Mouse (Mus musculus) thymus, postnatal 36 days (tissue): ENCODE measurements at regions not wholly inside any gene's neighbourhood (a gene's known extent, or its start where the extent isn't known, plus 50 kb on each side); places are given as distances from the start of the nearest gene placed in this dataset.
"Not testable (repeated sequence)": the region's sequence is repeated elsewhere in the genome, so short reads cannot be mapped to it uniquely, and the experiment has no call there.

Experiments used
- DNase-seq, 2 experiments: peaks; one replicate each; pipeline ENCODE4 v3.0.0; 2022; ENCODE audit warnings: mixed read lengths in 2 of 2

DNA sequence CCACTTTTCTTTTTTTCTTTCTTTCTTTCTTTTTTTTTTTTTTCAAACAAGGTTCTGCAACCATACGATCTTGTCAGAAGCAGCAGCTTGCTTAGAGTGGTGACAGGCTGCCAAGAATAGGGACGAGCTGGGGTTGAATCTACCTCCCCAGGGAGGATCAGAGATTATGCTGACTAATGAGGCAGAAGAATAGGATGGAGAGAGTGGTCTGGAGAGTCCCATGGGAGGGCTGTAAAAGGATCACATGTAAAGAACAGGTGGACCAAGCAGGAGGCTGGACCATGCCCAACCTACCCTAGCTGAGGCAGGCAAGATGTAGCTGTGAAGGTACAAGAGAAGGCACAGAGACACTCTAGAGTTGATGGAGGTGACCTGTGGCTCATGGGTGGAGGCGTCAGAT is 274.4 kb upstream of the Trpc7 start:
- DNase-seq = no peak

DNA sequence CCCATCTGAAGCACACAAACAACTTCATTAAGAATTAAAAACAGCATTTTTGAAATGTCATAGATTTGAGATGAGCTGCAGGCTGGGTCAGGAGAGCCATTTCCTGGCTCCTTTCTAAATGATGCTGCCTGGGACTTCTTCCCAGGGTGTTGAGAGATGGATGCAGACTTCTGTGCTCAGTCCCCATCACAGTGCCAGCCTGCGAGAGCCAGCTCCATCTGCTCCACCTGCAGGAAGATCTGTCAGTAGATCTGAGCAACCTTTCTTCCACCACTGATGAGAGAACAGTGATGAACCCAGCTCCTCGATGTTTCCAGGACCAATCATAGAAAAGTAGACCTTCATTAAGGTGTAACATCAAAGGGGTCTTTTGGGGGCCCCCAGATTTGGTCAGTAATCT is 273.8 kb upstream of the Trpc7 start:
- DNase-seq = no peak

DNA sequence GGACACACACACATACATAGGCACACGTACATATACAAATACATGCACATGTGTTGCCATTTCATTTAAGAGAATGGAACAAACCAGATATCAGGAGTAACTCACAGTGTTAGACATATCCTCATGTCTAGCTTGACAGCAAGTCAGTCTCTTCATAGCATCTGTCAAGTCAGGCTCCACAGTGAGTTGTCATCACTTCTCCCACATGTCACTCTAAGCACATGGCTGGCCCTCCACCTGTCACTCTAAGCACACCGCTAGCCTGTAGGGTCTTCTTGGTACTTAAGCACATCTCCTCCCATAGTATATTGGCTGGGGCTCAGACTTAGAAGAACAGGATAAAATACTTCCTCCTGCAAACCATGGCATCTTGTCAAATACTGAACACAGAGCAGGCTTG is 269.6 kb upstream of the Trpc7 start:
- no peak for DNase-seq

DNA sequence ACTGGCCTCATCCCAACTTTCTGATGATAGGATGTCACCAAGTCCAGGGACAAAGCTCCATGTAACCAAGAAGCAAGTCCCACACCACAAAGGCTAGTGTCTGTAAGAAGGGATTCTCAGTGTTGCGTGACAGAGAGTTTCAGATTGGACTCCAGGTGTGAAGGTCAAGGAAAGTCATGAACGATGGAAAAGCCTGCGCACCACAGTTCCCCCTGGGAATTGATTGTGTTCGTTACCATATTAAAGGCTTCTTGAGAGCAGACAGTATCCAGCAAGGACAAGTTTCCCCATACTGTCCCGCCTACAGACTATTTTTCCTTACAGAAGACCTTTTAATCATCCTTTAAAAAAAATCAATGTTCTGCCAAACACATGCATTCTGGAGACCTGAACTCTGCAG is 257.0 kb upstream of the Trpc7 start:
- DNase-seq = no peak

DNA sequence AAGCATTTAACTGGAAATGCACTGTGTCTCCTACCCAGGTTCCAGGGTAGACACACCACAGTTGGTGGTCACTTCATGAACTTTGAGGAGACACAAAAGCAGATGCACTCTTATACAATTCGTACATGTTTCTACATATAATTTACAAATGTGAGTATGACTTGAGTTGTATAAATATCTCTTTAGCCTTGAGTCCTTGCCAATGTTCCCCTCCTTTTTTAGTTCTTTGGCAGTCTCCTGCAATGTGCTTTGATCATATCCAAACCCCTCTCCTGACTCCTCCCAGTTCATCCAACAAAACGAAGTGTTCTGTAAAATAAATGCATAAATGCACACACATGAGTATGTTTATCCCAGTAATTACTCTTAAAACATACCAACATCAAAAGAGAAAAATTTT is 251.8 kb upstream of the Trpc7 start:
- DNase-seq = no peak

DNA sequence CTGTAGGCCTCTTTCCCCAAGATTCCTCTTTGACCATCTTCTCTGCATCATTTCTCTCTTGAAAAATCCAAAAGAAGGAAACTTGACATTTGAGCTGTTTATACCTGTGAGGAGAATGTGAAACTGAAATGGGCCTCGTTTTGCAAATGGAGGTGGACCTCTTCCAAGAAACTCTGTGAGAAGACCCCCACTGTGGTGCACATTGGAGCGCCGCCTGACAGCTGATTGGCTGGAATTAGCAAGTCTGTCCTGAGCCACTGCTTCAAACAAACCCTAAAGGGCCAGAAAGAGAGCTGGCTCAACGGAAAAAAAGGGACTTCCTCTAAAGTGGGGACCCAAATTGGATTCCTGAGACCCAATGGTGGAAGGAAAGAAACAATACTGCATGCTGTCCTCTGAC is 250.9 kb upstream of the Trpc7 start:
- DNase-seq = no peak

DNA sequence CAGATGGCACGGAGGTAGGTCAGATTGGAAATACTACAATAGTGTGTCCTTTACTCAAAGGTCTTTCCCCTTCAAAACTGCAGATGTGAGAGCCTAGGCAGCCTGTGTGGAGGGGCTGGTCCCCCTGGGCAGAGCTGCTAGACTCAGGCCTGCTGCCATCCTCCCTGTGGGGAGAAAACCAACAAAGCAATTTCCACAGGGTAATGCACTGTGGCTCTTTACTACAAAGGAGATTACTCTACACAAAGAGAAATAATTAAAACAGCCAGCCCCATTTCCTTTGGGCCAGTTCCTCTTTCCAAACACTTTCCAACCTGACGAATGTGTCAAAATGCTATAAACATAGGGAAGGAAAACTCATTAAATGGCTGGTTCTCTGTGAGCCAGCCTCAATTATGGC is 250.0 kb upstream of the Trpc7 start:
- no peak for DNase-seq

DNA sequence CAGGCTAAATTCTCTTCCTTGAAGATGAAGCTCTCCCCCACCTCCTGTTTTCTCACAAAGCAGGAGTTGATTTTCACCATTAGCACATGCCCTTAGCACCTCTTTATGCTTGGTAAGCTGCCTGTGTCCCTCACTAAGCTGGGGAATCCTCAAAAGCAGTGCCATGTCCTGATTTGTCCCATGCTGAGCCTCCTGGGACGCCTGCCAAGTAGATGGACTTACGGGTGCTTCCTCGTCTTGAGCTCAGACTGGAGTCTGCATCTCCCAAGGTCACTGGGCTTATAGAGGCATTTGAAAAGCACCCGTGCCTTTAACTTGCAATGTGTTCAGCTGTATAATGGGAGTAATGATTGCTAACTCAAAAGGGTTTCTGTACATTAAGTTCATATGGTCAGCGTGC is 247.1 kb upstream of the Trpc7 start:
- DNase-seq = no peak

DNA sequence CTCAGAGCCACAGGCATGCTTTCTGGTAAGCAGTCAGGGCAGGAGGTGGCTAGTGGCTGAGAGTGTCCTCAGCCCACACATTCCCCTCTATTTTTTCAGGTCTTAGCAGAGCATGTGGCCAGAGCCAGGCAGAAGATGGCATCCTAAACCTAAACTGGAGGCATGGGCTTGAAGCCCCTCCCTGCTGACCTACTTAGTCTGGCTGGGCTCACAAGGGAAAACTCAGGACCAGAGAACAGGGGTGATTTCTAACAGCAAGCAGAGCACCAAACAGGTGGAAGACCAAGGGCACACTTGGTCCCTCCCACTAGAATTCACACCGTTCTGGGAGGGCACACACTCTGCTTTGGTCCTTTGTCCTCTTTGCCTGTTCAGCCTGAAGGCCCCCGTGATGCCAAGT is 246.6 kb upstream of the Trpc7 start:
- no peak for DNase-seq

DNA sequence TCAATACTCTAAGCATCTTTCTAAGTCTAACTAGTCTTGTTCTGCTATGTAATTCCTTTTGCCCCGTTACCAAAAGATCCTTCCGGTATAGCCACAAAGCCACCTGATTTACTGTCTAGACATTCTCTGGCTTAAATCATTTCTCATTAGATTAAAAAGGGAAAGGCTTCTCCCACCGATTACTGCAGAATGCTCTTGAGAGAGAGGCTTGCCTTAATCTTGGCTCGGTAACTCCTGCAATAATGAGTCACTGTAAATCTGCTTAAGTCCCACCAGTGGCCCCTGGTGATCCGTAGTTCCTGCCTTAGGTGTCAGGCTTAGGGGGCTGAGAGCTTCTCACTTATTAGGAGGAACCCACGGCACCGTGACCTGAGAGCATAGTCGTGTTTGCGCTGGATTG is 220.1 kb upstream of the Trpc7 start:
- DNase-seq = no peak

DNA sequence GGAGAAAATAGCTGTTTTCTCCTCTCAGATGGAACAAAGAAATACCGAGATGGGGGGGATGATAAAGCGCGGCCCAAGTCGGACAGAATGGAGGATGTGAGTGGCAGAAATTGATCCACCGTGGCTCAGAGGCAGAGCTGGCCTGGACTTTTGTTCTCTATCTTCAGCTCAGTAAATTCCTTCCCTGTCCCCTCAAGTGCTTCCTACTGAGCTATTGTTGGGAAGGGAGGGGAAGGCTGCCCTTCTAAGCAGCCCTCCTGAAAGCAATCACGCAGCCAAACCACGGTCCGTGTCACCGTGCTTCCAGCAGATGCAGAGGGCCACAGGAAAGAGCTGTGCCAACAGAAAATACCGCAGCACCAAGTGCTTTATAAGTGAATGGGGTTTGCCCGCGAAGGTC is 212.2 kb upstream of the Trpc7 start:
- no peak for DNase-seq

DNA sequence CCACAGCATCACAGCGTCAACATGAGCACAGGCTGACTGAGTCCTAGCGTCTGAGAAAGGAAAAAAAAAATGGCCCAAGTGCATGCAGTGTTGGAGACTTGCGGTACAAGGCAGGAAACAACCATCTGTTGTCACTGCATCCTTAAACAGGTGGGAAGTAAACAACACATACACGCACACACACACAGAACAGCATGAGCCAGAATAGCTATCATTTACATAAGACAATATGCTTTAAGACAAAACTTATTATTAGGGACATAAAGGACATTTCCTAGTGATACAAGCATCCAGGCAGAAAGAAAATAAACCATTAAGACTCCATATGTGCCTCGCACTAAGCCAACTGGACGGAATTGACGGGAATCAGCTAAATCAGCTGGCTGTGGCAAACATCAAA is 203.8 kb upstream of the Trpc7 start:
- DNase-seq = no peak

DNA sequence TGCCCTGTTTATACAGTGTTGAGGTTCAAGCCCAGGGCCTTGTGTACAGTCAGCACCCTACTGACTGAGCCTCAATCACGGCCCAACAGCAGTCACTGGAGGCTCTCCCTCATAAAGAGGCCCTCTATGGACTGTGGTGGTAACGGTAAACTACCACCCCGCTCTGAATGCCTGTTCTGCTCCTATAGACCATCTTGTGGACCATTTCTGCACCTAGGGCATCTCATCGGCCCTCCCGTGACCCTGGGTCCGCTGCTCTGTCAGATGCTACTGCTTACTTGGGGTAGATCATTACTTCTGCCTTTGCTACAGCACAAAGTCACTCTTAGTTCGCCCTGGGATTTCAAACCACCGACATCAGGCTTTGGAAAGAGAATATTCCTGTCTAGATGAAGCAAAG is 196.1 kb upstream of the Trpc7 start:
- no peak for DNase-seq

DNA sequence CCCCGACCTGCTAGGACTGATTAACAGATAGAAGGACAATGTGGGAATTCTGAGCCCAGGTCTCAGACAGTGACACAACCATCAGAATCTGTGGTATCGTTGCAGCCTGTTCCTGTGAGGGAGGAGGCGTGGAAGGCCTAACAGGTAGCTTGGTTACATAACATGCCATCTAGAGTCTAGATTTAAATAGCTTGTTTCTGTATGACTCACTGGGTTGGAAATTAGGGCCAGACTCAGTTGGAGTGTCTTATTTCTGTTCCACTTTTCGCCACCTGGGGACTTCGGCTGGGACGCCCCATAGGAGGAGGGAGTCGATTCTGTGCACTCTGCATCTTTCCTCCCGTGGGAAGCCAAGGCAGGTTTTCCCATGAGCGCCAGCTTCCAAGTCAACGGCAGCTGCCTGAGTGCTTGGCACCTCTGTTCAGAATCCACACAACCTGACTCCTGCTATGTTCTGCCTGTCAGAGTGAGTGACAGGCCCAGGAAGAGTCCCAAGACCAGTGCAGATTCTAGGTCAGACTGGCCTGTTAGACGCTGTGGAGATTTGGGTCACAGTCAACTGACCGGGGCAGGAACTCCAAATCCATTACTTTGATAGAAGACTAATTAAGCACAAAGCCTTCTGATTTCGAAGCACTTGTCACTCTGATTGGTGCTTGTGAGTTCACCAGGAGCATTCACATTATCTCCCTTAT is 193.7 kb upstream of the Trpc7 start:
- no peak for DNase-seq

DNA sequence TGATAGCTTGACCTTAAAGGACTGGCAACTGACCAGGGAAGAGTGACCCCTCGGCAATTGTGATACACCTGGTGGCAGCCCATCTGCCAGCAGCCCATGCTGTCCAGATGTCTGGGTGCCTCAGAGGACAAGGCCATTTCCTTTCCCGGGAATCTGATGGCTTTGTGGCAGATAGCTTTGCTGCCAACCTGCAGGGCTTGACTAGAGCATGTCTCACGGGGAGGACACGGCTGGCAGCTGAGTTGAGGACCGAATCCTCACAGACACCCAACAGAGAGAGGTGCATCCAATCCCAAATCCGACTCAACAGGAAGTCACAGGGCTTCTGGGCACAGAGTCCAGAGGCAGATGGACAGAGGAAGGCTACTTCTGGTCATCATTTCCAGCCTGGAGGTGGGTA is 192.2 kb upstream of the Trpc7 start:
- DNase-seq = no peak

DNA sequence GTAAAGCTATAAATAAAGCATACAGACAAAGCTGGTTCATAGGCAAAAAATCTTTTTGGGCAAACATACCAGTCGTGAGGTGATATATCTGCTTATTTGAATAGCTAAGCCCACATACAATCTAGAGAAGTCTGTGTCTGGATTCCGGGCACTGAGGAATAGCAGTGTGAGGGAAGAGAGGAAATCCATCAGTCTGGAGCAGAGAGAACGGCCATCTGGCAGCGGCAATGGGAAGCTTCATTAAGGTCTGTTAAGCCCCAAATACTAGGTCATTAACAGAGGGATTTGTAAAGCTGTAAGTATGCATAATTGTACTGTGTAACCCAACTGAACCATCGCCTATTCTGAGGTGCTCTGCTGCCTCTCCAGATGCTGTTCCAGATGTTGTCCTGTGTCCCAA is 191.6 kb upstream of the Trpc7 start:
- no peak for DNase-seq

DNA sequence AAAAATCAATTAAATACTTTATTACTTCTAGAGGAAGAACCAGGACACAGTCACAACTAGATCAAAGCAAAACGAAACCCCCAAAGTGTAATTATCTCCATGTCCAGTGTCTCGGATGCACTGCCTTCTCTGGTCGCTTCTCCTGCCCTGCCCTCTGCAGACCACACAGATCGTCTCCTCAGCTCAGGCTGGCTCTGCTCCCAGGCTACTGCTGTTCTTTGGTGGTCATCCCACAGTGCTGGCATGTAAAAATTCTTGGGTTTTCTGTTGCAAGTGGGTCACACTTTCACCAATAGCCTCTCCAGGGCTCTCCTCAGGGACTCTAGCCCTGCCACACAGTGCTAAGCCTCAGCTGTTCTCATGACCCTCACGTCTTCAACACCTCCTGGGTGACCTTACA is 188.0 kb upstream of the Trpc7 start:
- no peak for DNase-seq

DNA sequence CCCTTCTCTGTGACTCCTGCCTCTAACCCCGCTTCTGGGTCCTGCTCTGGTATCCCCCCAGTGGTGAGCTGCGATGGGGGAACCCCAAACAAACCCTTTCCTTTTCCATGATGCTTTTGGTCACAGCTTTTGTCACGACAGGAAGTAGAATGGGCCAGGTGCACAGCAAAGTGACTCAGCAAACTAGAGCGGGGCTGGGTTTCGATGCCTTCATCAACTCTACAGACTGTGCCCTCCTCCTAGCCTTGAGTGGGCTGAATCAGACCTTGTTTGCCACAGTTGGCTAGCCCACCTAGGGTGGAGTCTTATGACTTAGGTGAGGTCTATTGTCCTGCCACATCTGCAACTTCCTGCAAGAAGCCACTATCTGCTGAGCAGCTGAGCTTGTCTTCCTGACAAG is 174.7 kb upstream of the Trpc7 start:
- no peak for DNase-seq

DNA sequence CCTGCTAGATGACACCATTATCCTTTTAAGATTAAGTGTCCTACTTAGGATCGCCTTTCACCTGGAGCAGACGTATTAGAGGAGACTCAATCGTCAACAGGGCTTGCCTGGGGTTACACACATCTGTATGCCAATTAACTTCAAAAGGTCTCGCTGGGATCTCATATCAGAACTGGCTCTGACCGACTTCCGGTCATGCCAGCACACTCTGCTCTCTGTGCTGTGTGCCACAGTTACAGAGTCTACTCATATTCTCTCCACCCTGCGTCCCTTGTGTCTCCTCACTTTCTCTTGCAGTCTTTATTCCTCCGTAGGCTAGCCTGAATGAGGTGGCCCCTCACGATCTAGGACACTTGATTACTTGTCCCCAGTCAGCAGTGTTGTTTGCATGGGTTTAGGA is 165.9 kb upstream of the Trpc7 start:
- DNase-seq = no peak

DNA sequence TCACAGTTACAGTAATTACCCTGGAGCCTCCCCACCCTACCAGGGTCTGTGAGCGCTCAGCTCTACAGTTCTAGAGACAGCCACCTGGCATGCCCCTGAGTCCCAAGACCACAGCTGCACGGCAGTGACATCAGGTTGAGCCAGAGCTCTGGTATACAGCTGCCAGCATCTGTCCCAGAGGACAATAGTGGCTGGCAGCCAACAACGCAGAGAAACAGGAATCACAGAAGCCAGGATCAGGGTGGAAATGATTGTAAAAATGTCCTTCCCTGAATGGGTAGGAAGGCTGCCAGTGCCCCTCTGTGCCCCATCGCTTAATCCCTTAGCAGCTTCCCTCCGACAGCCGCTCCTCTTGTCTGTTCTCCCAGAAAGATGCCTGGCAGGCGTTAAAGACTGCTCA is 165.3 kb upstream of the Trpc7 start:
- DNase-seq = no peak

DNA sequence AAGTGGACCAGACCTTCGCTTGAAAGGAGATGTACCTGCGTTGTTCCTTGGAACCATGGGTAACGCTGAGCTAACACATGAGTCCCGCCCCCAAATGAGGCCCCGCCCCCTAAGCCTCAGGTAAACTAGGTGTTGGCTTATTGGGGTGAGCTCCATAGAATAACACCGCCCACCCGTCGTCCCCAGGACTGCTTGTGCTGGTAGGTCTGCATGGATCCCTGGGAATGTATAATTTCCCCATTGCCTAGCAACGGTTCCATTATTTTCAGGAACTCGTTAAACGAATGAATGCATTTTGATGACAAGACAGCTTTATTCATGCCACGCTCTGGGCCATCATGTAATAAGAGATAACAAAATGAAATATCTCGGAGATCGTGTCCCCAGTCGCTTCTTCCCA is 161.0 kb upstream of the Trpc7 start:
- DNase-seq = no peak

DNA sequence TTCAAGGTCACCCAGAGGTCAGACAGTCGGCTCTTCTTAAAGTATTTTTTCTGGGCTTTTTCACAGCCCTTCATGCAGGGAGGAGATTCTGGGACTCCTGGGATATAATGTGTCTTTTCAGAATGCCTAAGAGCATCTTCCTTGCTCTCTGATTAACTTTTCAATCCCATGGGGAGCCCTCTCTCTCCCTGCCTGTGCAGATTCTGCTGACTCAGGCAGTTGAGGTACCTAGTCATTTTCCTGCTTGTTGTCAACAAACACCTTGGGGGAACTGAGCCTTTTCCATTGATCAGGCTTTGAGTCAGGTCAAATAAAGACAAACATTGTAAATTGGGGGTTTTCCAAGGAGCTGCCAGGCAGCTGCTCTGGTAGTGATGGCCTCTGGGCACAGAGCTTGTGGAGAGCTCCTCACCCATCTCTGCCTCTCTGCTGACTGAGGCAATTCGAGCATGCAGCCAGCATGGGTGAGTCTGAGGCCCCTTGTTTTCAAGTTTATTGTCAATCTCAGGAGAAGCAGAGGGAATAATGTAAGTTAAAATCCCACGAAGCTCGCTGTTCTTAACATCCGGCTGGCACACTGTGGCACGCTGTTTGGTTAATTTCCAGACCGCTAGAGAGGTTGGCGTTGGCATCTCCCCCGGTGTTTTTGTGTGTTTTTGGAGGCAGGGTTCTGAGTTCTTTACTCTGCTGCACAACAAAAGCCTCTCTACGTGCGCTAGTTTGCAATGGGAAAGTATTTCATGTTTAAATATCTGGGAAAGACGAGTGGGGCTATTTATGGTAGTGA is 159.8 kb upstream of the Trpc7 start:
- no peak for DNase-seq

DNA sequence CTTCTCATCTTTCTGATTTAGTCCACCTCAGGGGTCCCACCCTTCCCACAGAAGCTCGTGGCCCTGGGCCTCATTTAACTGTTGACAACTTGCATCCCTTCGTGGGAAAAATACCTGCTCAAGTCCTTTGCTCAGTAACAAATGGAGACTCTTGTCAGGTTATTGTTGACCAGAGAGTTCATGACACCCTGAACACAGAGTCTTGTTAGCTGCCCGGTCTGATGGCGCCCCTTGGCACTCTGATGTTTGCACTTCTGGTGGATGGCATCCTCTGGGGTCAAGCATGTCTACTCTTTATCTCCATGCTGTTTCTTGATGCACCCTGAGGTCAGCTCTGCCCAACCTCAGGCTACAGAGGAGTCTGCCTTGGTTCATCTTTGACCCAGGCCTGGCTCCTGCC is 157.6 kb upstream of the Trpc7 start:
- DNase-seq = no peak

DNA sequence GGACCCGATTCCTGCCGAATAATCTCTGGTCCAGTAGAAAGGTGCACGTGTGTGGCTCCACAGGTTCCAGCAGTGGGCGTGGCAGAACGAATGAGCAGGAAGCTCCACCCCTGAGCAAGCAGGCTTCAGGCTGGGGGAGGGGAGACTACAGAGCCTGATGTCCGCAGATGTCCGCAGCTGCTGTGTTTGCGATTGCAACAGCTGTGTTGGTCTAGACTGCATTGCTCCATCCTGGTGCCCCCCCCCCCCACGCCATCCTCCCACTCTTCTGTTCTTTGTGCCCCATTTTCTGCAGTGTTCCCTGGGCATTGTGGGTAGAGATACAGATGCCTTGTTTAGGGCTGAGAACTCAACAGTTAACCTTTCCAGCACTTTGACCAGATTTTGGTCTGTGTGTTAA is 150.3 kb upstream of the Trpc7 start:
- DNase-seq = not testable (repeated sequence)

DNA sequence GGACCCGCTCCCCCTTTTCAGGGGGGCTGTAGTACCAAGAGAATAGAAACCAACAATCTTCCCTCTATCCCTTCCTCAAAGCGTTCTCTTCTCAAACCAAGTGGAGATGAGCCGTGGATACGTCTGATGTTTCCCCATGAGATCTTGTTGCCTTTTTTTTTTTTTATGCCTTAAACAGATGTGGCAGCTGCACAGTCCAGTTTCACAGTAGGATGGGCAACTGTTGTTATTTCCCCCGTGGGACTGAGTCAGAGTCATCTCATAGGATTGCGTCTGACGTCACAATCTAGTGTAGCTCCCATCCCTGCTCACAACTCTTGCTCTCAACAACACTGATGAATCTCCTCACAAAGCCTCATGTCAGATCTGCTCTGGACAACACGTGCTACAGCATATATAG is 148.7 kb upstream of the Trpc7 start:
- DNase-seq = no peak
